Mouse (Mus musculus) embryonic fibroblast, embryonic 13.5 days (primary cell): ENCODE data around the gene Galnt17. TPM values are rescaled to one million over a fixed set of nuclear protein-coding genes. Genes with fewer than 3 reads are reported as not detected.

ENCODE experiments used
- H3K27ac ChIP-seq: 2 replicates; pipeline ENCODE4 v1.5.1; 2012; ENCODE audit warnings: low read length, control low read depth, inconsistent platforms; ENCODE audit not compliant: insufficient read depth
- H3K4me1 ChIP-seq: 2 replicates; pipeline ENCODE4 v1.6.1; 2011; ENCODE audit warnings: low read length; ENCODE audit not compliant: control insufficient read depth, insufficient read depth
- H3K4me3 ChIP-seq: 2 replicates; pipeline ENCODE4 v1.5.1; 2011; ENCODE audit warnings: mild to moderate bottlenecking, control low read depth, low read length; ENCODE audit not compliant: insufficient read depth
- CTCF ChIP-seq: IDR thresholded peaks from 2 replicates; pipeline ENCODE4 v1.5.1; 2011; ENCODE audit warnings: mild to moderate bottlenecking, control low read depth, low read length, moderate library complexity, borderline replicate concordance; ENCODE audit not compliant: insufficient read depth
- POLR2A ChIP-seq: IDR thresholded peaks from 2 replicates; pipeline ENCODE4 v1.6.1; 2011; ENCODE audit warnings: low read depth, mild to moderate bottlenecking, control low read depth, low read length, moderate library complexity
- polyA plus RNA-seq: library from polyadenylated mRNA; stranded (reverse); fragments of >200 nt; gene quantifications from 2 replicates; pipeline ENCODE4 v1.2.4, GENCODE M21; 2011; ENCODE audit warnings: low read depth; ENCODE audit not compliant: missing spikeins, insufficient read length

Galnt17 gene
- polyA plus RNA-seq, result 30.9 and 34.5 TPM in 2 replicates

DNA sequence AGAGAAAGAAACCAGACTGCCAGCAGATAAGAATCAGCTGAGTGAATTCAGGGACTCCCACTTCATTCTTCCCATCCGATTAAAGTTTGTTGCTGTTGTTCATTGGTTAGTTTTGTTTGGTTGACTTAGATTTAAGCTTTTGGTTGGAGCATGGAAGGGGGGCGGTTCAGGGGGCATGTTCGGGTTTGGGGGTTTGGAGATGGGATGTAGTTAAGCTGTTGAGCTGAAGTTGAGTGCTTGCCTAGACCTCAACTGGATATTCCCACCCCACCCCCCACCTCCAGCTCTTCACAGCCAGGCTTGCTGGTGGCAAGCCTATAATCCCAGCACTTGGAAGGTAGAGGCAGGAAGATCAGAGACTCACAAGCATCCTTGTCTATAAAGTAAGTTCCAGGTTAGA is at the start of gene Galnt17:
Gene Galnt17, minus strand, starts transcription at position 101 of the 400 bp plus-strand sequence.
- no peak for TF ChIP-seq POLR2A
- H3K4me3 ChIP-seq, result peak within 1 kb of the TSS; percentile 82
- peaks cover 3% of the 10 kb centered on the region; the same call in 1 of the 2 replicates for H3K4me1 ChIP-seq
- peak within 1 kb of the TSS; percentile 77 for H3K27ac ChIP-seq

DNA sequence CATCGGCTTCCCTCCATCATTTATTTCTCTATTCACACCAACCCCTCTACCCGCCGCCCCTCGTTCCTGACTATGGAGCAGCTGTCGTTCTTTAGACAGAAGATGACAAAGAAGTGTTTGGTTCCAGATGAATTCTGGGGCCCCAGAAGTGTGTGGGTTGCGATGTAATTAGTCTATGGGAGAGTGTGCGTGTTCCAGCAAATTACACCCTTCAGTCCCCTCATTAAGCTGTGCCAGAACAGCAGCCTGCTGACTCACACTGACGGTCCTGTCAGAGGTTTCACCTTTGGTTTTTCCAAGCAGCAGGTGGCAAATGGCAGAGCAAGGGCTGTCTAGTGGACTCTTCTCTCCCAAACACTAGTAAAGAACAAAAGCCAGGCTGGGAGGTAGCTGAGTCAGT is 26.2 kb upstream of the Galnt17 start:
- Histone ChIP-seq H3K4me3 (no peak overlapping the region), H3K4me1 (no peaks in the 10 kb centered on the region), H3K27ac (no peak overlapping the region)
- no peak for TF ChIP-seq CTCF
- TF ChIP-seq POLR2A, result no peak

DNA sequence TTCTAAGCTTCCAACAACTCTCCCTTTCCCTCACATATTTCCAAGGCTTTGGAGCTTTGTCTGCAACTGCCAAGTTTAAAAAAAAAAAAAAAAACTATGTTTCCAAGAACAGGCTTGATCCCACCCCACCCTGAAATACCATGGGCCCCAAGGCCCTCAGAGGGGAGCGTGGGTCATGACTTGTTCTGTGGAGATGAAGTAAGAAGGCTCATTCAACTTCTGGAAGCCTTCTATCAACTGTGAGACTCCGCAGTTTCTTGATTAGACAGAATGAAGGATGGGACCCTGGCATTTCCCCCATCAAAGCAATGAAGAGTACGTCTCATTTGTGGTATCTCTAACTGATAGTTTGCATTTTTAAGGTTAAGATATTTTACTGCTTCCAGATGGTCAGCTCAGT is 13.0 kb upstream of the Galnt17 start:
- Histone ChIP-seq H3K4me1 (peaks cover 4% of the 10 kb centered on the region; the same call in 1 of the 2 replicates), H3K4me3 (no peak overlapping the region), H3K27ac (peak overlapping the region; percentile 34)
- no peak for TF ChIP-seq CTCF
- TF ChIP-seq POLR2A, result no peak

DNA sequence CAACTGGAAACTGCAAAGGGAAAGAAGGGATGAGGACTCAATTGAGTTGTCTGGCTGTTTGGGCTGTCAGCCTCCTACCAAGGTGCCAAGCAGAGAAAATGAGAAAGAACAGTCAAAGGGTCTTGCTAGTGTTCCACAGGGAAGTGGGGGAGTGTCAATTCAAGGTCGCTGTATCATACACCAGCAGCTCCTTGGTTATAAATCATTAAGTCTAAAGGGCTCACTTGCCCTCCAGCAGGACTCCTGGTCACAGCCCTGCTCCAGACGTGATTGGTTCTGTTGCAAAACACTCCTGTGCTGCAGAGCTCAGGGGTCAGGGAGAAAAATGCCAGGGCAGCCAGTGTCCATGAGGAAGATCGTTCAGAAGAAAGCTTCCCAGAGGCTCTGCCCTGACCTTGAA is 11.3 kb upstream of the Galnt17 start:
- peaks cover 4% of the 10 kb centered on the region; the same call in 1 of the 2 replicates for H3K4me1 ChIP-seq
- no peak for TF ChIP-seq POLR2A
- TF ChIP-seq CTCF, result no peak

DNA sequence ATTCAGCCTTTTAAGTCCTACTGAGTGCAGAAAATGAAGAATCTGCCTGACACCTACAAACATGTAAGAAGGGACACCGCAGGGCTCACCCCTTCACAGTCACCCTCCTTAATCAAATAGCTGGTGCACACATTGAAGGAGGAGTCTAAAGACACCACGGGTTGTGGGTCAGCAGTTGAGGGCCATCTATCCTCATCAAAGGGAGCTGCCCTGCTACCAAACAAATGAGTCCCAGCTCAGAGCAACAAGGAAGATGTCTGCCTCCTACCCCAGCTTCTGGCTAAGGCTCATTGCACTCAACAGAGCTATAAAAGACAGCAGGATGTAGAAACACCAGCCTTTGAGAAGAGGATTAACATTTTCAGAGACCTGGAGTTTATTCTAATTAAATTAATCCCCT is 10.8 kb upstream of the Galnt17 start:
- Histone ChIP-seq H3K4me3 (no peak overlapping the region), H3K27ac (no peak overlapping the region), H3K4me1 (peaks cover 4% of the 10 kb centered on the region; the same call in 1 of the 2 replicates)
- no peak for TF ChIP-seq POLR2A

More for the DNA sequence above, 11.3 kb upstream of the Galnt17 start:
- Histone ChIP-seq H3K4me3 (no peak overlapping the region), H3K27ac (no peak overlapping the region)

DNA sequence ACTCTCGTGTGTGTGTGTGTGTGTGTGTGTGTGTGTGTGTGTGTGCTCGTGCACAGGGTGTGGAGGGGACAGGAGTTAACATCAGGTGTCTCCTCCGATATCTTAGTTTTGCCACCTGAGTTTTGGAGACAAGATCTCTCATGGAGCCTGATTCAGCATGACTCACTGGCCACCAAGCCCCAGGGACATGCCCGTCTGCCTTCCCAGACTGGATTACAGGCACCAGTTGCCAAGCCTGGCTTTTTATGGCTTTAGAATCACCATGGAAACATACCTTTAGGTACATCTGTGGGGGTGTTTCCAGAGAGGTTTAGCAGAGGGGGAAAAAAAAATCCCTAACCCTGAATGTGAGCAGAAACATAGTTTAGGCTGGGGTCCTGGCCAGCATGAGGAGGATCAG is 6.7 kb upstream of the Galnt17 start:
- H3K4me3 ChIP-seq, result no peak overlapping the region
- H3K4me1 ChIP-seq, result no peaks in the 10 kb centered on the region; the same call in 1 of the 2 replicates
- no peak for TF ChIP-seq CTCF
- TF ChIP-seq POLR2A, result no peak
- peak overlapping the region; percentile 15; the same call in 1 of the 2 replicates for H3K27ac ChIP-seq

DNA sequence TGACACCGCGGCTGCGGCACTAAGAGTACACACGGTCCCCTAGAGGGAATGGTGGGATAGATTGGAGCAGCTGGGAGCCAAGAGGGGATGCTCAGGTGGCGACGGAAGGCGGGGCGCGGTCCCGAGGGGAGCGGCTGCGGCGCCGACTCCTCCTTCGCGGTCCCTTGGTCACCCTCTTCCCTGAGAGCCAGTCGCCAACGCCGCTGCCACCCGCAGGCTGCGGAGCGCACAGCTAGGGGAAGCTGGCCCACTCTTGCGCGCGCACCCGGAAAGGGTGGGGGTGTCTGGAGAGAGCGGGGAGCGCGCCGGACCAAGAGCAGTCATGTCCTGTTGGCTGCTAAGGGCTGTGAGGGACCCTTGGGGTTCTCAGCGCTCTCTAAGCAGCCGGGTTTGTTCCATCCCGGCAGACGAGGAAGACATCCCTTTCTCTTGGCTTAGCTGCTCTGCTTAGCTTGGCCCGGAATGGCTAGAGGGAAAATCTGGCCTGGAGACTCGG is 593 bp downstream of the Galnt17 start:
- TF ChIP-seq POLR2A, result peak; percentile 65
- peak; percentile 22; the same call in 1 of the 2 replicates for TF ChIP-seq CTCF
- H3K4me1 ChIP-seq, result peaks cover 4% of the 10 kb centered on the region; the same call in 1 of the 2 replicates
- peak overlapping the region; percentile 77 for H3K27ac ChIP-seq
- H3K4me3 ChIP-seq, result peak overlapping the region; percentile 82

DNA sequence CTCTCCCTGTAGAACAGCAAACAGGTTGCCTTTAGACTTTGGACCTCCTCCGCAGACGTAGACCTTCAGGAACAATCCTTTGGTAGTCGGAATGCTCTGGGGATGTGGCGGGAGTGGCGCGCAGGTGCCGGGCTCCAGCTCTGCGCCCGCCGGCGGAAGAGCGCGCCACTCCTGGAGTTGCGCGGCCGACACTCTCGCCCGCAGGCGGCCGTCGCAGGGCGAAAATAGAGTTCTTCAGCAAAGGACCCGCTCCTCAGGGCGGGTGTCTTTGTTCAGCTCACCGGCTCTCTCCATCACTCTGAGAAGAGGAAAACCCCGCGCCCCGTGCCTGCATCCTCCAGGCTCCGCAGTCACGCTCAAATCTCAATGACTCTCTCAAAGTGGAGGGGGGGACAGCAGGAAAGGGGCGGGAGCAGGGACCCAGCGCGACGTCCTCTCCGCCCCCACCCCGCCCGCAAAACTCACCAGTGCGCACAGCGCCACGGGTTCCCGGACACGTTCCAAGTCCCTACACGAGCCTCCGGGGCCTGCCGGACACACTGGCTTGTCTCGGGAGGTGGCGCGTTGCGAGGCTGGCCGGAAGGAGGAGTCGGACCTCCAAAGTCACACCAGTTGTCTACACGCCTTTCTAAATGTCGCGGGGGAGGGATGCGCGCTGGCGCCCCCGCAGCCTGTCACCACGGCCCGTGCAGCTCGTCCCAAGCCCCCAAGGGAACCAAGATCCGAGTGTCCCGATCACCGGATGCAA is 1.2 kb downstream of the Galnt17 start:
- peak overlapping the region; percentile 77 for H3K27ac ChIP-seq
- peak; percentile 52; the same call in 1 of the 2 replicates for TF ChIP-seq POLR2A
- no peak for TF ChIP-seq CTCF
- H3K4me3 ChIP-seq, result peak overlapping the region; percentile 82
- peaks cover 4% of the 10 kb centered on the region; the same call in 1 of the 2 replicates for H3K4me1 ChIP-seq

DNA sequence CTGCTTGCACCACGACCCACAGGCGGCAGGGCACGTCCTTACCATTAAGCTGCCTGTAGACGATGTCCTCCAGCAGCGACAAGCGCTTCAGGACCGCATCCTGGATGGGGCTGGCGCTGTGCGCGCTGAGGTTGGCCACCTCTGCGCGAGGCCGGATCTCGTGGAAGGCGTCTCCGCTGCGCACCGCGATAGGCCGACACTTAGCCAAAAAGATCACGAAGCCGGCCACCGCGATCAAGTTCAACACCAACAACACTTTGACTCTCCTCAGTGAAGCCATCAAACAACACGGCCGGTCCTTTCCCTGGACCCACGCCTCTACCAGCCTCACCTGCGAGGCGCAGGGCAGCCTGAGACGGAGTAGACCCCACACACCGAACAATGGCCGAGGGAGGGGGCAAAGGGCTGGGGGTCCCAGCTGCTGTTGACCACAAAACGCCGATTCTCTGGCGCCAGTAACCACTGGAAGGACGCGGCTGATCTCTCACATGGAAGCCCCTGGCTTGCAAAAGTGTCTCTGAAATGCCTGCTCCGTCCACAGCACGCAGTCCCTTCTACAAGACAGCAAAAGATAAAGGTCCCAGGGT is 1.9 kb downstream of the Galnt17 start:
- TF ChIP-seq POLR2A (no peak), CTCF (no peak)
- peak overlapping the region; percentile 77 for H3K27ac ChIP-seq
- peak overlapping the region; percentile 82 for H3K4me3 ChIP-seq
- peaks cover 4% of the 10 kb centered on the region; the same call in 1 of the 2 replicates for H3K4me1 ChIP-seq

DNA sequence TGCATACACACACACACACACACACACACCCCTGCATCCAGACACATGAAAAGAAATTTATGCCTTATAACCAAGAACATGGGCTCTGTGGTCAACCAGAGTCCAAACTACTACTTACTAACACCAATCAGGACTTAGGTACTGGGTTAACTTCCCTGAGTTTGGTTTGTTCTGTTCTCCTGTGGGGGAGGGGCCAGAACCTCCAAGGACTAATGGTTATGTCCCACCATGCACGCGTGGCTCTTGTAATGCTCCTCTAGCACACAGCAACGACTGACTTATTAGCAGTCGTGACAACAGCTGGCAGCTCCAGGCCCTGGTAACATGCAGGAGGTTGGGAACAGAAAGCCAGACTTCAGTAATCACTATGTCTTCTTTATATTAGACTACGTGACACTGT is 3.1 kb downstream of the Galnt17 start:
- H3K27ac ChIP-seq, result no peak overlapping the region
- peak overlapping the region; percentile 82 for H3K4me3 ChIP-seq
- H3K4me1 ChIP-seq, result peaks cover 4% of the 10 kb centered on the region; the same call in 1 of the 2 replicates
- no peak for TF ChIP-seq CTCF
